Mouse (Mus musculus) testis, adult 2 months (tissue): ENCODE data around the gene Mrgpra4.

Experiments
- CTCF ChIP-seq: fragments of 200-500 bp; IDR thresholded peaks from 2 replicates; pipeline ENCODE4 v1.5.1; 2012; ENCODE audit warnings: low read depth, mild to moderate bottlenecking, inconsistent platforms, low read length, moderate library complexity; ENCODE audit not compliant: control insufficient read depth, insufficient read depth, insufficient replicate concordance
- POLR2A ChIP-seq: fragments of 200-500 bp; IDR thresholded peaks from 2 replicates; pipeline ENCODE4 v1.6.1; 2012; ENCODE audit warnings: low read depth, mild to moderate bottlenecking, inconsistent platforms, low read length, moderate library complexity; ENCODE audit not compliant: control insufficient read depth

DNA sequence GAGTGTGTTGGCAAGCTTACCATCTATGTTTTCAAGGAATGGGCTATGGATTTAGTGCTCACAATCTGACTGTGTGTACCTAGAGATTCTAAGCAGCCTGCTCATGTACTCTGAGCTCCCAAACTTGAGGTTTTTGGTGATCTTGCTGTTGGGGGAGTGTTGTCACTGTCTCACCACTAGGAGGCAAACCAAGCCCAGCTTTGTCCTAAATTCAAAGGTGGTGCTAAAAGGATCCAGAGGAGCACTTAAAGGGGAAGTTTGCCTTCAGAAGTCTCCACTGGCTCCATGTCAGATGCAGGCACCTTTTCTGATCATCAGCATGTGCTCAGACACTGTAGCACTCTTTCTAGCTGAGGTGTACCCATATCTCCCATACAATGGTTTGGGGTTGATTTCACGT, 4.9 kb upstream of the Mrgpra4 start:
- TF ChIP-seq POLR2A (no peak), CTCF (no peak)
